Mouse (Mus musculus) cerebellum, adult 2 months (tissue): ENCODE measurements at regions not wholly inside any gene's neighbourhood (a gene's known extent, or its start where the extent isn't known, plus 50 kb on each side); places are given as distances from the start of the nearest gene placed in this dataset.

Experiments
- CTCF ChIP-seq: fragments of 200-500 bp; IDR thresholded peaks from 2 replicates; pipeline ENCODE4 v1.5.1; 2011; ENCODE audit warnings: low read depth, mild to moderate bottlenecking, control low read depth, low read length, moderate library complexity, borderline replicate concordance; ENCODE audit not compliant: insufficient read depth
- POLR2A ChIP-seq: fragments of 200-500 bp; IDR thresholded peaks from 2 replicates; pipeline ENCODE4 v1.6.1; 2011; ENCODE audit warnings: low read length, control low read depth, borderline replicate concordance; ENCODE audit not compliant: insufficient read depth

- TF ChIP-seq CTCF (no peak), POLR2A (no peak)
Observed at GRCm38 (mm10) chr1:136683561-136684131, 58.9 kb downstream of the Zfp281 start.
